Mouse (Mus musculus) heart, postnatal 4 days (tissue): ENCODE data around the gene Gm14408. TPM values are rescaled to one million over a fixed set of nuclear protein-coding genes. Genes with fewer than 3 reads are reported as not detected.
"Not testable (repeated sequence)": the region's sequence is repeated elsewhere in the genome, so short reads cannot be mapped to it uniquely, and the experiment has no call there.

Experiments used
- DNase-seq: peaks from one replicate; pipeline ENCODE4 v3.0.0; 2021
- total RNA-seq, 2 experiments: library from RNA; stranded (reverse); gene quantifications; 2 replicates each; pipeline ENCODE4 v1.2.3; 2021

The Gm14408 gene
- total RNA-seq = not detected

DNA sequence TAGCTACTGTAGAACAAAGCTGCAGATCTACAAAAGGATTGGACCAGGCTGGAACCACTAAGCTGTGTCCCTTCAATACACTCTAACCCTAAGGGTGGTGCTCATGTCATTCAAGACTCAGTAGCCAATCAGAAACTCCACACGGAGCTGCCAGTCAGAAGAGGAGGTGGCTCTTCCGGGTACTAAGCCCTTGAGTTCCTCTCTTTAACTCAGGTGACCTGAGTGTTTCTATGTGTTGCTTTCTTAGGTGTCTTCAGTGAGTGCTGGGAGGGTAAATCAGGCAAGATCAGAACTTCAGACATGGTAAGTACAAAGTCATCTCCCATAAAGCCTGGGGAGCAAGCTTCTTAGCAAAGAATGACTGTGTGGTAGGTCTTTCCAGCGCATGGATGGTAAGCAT lies at the start of gene Gm14408:
Gm14408 (plus strand) TSS at position 301 of the 400 bp plus-strand sequence.
- not testable (repeated sequence) for DNase-seq

- not testable (repeated sequence) for DNase-seq
These were observed 32.6 kb upstream of the Gm14408 start, which contains the start of gene Gm14295 for GRCm38 (mm10) chr2:176798312-176798711. Gene Gm14295 (plus strand): TSS chr2:176798612.

- not testable (repeated sequence) for DNase-seq
These were observed 32.2 kb upstream of the Gm14408 start for GRCm38 (mm10) chr2:176798785-176799184.

Other genes starting within 250 kb of the Gm14408 start
- 1 to 10 TPM; 1.8 to 3.2 TPM for gene Gm14308, start 194.8 kb upstream of the Gm14408 start, total RNA-seq
- 1 to 10 TPM; 8.3 to 8.7 TPM for gene Zfp973, start 160.6 kb upstream of the Gm14408 start, total RNA-seq
- gene Gm14305, start 122.8 kb upstream of the Gm14408 start, total RNA-seq = 1 to 10 TPM; 5.9 to 7.1 TPM
- gene Gm14295, start 32.5 kb upstream of the Gm14408 start, total RNA-seq = 1 to 10 TPM; 7.1 to 9.7 TPM
- 1 to 10 TPM; 3.5 to 4.7 TPM for gene Gm14296, start 96.7 kb downstream of the Gm14408 start, total RNA-seq
- gene Gm14419, start 169.8 kb downstream of the Gm14408 start, total RNA-seq = 10 to 100 TPM; 32.6 to 33.0 TPM
- not detected for gene Gm14401, start 243.2 kb downstream of the Gm14408 start, total RNA-seq